Mouse (Mus musculus): ENCODE results near the gene Hdhd3. TPM values are rescaled to one million over a fixed set of nuclear protein-coding genes. Genes with fewer than 3 reads are reported as not detected.

Gene Hdhd3
- polyA plus RNA-seq (2012): 3.7 and 5.4 TPM in 2 replicates

GRCm38 (mm10) chr4:62503374-62503970 lies at the start of gene Hdhd3:
Hdhd3 (minus strand) TSS chr4:62503467.
- no peak for TF ChIP-seq GATA1 (IDR thresholded peaks at IDR 0.05; ENCODE audit: low read length)

GRCm38 (mm10) chr4:62551966-62552365 lies 48.7 kb upstream of the Hdhd3 start:
- TF ChIP-seq GATA1 (IDR thresholded peaks at IDR 0.05; ENCODE audit: low read length): no peak

GRCm38 (mm10) chr4:62544801-62545200 lies 41.5 kb upstream of the Hdhd3 start:
- TF ChIP-seq GATA1 (IDR thresholded peaks at IDR 0.05; ENCODE audit: low read length): no peak

GRCm38 (mm10) chr4:62543782-62544181 lies 40.5 kb upstream of the Hdhd3 start:
- no peak for TF ChIP-seq GATA1 (IDR thresholded peaks at IDR 0.05; ENCODE audit: low read length)

- TF ChIP-seq GATA1 (IDR thresholded peaks at IDR 0.05; ENCODE audit: low read length): no peak
These were observed 38.5 kb upstream of the Hdhd3 start for GRCm38 (mm10) chr4:62541802-62542201.

GRCm38 (mm10) chr4:62533729-62534128 lies 30.5 kb upstream of the Hdhd3 start:
- TF ChIP-seq GATA1 (IDR thresholded peaks at IDR 0.05; ENCODE audit: low read length): no peak

- TF ChIP-seq GATA1 (IDR thresholded peaks at IDR 0.05; ENCODE audit: low read length): no peak
These were observed 24.4 kb upstream of the Hdhd3 start for GRCm38 (mm10) chr4:62527655-62528054.

GRCm38 (mm10) chr4:62526256-62526655 lies 23.0 kb upstream of the Hdhd3 start:
- TF ChIP-seq GATA1 (IDR thresholded peaks at IDR 0.05; ENCODE audit: low read length): no peak

- TF ChIP-seq GATA1 (IDR thresholded peaks at IDR 0.05; ENCODE audit: low read length): no peak
These were observed 22.2 kb upstream of the Hdhd3 start for GRCm38 (mm10) chr4:62525489-62525811.

GRCm38 (mm10) chr4:62524651-62525488 lies 21.6 kb upstream of the Hdhd3 start, which contains the start of the genes Pole3 and 4933430I17Rik:
Pole3 (minus strand) TSS chr4:62525068.
4933430I17Rik (plus strand) TSS chr4:62525369.
- TF ChIP-seq GATA1 (IDR thresholded peaks at IDR 0.05; ENCODE audit: low read length): no peak

- no peak for TF ChIP-seq GATA1 (IDR thresholded peaks at IDR 0.05; ENCODE audit: low read length)
These were observed 17.7 kb upstream of the Hdhd3 start for GRCm38 (mm10) chr4:62520892-62521400.

GRCm38 (mm10) chr4:62519849-62520233 lies 16.6 kb upstream of the Hdhd3 start, which contains the start of gene Alad:
Alad (minus strand) TSS chr4:62519918.
- no peak for TF ChIP-seq GATA1 (IDR thresholded peaks at IDR 0.05; ENCODE audit: low read length)

- no peak for TF ChIP-seq GATA1 (IDR thresholded peaks at IDR 0.05; ENCODE audit: low read length)
These were observed 16.0 kb upstream of the Hdhd3 start for GRCm38 (mm10) chr4:62519122-62519848.

GRCm38 (mm10) chr4:62518416-62519121 lies 15.3 kb upstream of the Hdhd3 start:
- no peak for TF ChIP-seq GATA1 (IDR thresholded peaks at IDR 0.05; ENCODE audit: low read length)
